Mouse (Mus musculus) gonadal fat pad, adult 2 months (tissue): ENCODE data around the gene Ism2. TPM values are rescaled to one million over a fixed set of nuclear protein-coding genes. Genes with fewer than 3 reads are reported as not detected.
A peak's percentile ranks its signal among the peaks of the same experiment; 100 is the strongest.
"Not testable (repeated sequence)": the region's sequence is repeated elsewhere in the genome, so short reads cannot be mapped to it uniquely, and the experiment has no call there.

Source experiments
- DNase-seq: peaks from one replicate; pipeline ENCODE4 v3.0.0-alpha.2; 2012; ENCODE audit warnings: low read depth
- polyA plus RNA-seq: library from polyadenylated mRNA; depleted of rRNA; stranded (reverse); fragments of >200 nt; gene quantifications from 2 replicates; pipeline ENCODE4 v1.2.3, GENCODE M21; 2012; rRNA removed

The Ism2 gene
- 6.0 and 8.6 TPM in 2 replicates for polyA plus RNA-seq

DNA sequence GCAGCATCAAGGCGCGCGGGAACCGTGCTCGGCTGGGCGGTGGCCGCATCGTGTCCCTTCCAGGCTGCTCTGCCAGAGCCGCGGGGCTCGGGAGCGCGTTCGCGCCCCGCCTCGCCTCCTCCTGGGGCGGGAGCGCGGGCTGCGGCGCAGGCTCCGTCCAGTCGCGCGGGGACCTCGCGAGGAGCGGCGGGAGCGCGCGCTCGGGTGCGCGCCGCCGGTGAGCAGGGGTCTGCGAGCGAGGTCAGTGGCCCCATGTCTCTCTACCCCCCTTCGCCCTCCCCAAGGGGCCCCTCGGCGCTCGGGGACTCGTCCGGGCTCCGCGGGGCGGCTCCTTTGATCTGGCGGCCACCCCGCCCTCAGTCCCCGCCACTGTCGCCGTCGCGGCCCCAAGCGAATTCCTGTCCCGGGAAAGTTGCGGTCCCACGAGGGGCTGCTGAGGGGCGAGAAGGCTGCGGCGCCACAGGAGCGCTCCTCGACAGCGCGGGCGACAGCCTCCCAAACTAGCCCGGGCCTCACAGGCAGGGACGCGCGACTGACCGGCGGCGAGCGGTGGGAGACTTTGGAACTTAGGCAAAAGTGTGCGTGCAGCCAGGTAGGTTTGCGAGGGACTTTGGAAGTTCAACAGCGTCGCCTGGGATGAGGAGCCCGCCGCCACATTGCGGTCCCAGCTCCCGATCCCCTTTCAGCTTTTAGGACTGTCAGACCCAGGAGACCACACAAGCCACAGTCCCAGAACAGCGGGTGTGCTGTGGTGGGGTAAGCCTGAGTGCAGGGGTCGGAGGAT is at the start of gene Ism2:
Ism2 (minus strand) TSS at position 49 of the 784 bp plus-strand sequence.
- DNase-seq, result no peak

- DNase-seq, result peak; percentile 38
Observed at GRCm38 (mm10) chr12:87348029-87348428, 48.5 kb upstream of the Ism2 start.

GRCm38 (mm10) chr12:87347511-87347910 is 48.0 kb upstream of the Ism2 start:
- DNase-seq, result no peak

DNA sequence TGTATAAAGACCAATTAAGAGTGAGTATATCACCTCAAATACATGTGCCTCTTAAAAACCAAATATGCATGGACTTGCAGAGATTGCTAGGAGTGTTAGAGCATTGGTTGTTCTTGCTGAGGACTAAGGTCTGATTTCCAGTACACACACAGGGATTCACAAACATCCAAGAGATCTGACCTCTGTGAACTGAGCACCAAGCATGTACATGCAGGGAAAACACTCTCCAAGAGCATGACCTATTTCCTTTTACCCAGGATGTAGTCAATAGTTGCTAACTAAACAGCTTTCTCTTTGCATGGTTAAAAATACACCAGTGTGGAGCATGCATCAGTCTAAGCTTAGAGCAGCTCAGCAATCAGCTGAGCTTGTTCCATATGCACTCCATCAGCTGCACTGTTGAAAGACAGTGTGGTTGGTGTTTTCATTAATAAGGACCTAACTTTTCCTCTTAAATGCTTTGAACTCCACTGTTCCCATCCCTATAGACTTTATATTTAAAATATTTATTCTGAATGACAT is 43.6 kb upstream of the Ism2 start:
- no peak for DNase-seq

GRCm38 (mm10) chr12:87338082-87338481 is 38.6 kb upstream of the Ism2 start:
- DNase-seq, result no peak

DNA sequence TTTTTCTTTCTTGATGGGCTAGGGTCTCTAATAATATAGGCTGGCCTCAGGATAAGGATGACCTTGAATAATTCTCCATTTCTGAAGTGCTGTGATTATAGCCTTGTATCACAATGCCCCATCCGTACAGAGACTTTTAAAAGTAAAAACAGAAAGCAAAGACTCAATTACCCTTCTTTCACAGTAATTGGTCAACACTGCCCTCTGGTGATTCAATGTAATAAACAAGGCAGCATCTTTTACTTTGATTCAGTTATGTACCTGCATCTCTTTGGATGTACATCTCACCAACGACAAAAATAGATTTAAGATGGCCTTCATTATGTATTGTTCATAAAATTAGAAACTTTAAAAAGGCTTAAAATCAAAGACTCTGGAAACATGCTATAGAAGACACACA is 35.4 kb upstream of the Ism2 start:
- DNase-seq, result no peak

DNA sequence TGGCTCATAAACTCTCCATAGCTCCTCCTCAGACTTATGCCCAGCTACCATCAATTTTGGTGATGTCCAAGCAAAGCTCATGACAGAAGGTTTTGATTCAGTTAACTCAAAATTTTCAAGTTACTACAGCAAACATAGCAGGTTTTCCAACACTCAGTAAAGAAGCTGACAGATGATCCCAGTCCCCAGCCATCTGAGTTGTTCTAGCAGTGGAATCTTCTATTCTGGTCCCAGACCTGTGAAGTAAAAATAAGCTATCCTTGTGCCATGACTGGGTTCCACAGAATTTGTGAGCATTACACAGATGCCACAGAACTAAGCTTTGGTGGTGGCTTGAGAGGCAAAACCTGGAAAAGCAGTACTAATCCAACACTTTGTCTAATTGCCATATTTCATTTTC is 34.3 kb upstream of the Ism2 start:
- no peak for DNase-seq

DNA sequence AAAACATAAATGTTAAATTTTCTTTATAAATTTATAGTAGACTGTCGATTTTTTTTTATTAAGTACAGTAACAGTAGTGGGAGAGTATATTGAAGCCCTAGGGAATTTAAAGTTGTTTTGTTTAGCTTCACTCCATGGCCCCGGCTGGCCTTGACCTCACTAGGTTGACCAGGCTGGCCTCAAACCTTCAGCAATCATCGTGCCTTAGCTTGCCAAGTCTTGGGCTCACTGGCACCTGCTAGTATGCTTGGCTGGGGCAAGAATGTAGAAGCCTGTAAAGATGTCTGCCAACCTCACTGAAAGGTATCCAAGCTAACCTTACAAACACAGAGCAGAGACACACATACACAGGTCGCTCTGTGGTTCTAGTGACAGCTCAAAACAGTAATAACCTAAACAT is 33.0 kb upstream of the Ism2 start:
- DNase-seq, result no peak

DNA sequence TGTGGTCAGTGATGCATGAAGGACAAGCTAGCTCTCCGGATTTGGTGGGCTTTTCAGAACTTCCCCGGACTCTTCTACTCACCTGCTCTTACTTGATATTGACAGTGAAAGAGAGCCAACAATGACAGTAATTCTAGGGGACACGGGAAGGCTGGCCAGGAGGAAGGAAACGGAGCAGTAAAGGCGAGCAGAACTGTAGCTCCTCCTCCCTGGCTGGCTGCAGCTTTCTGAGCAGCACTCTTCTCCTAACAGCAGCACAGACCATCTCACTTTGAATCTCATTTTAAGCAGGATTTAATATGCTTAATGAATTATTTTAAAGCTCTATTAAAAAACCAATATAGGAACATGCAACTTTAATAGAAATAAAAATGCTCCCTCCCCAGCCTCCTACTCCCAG is 32.4 kb upstream of the Ism2 start:
- DNase-seq, result no peak

DNA sequence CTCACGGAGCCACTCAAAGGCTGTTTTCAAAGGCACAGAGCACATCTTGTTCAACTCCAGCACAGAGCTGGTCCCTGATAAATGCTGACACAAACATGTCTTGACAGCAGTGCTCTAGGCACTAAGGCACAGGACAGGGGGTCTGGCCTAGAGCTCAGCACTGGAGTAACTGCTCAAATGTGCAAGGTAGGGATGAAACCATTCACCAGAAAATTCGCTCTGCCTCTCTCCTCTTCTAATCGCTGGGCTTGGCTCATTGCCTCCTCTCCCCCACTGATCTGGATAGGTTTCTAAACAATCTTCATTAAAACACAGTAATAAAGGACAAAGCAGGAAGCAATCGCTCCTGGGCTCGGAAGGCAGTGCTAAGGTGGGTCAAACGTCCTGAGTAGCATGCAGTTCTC is 31.6 kb upstream of the Ism2 start:
- no peak for DNase-seq

DNA sequence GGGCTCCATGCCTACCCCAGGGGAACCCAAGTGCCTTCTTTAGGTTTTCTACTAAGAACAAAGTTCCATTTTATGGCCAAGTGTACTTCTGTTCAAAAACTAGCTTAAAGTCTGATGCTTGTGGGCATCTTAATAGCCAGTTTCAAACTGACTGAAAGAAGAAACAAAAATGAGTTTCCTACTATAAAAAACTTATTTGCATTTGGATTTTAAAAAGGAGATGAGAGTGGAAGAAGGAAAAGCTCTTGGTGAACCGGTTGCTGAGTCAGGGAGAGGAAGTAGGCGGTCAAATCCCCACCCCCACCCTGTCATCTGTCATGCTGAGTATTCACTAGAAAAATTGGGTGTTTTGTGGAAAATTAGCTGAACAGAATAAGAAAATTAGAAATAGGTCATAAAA is 30.7 kb upstream of the Ism2 start:
- DNase-seq, result no peak

- no peak for DNase-seq
Observed at GRCm38 (mm10) chr12:87328025-87328424, 28.5 kb upstream of the Ism2 start.

GRCm38 (mm10) chr12:87327610-87328009 is 28.1 kb upstream of the Ism2 start:
- no peak for DNase-seq

DNA sequence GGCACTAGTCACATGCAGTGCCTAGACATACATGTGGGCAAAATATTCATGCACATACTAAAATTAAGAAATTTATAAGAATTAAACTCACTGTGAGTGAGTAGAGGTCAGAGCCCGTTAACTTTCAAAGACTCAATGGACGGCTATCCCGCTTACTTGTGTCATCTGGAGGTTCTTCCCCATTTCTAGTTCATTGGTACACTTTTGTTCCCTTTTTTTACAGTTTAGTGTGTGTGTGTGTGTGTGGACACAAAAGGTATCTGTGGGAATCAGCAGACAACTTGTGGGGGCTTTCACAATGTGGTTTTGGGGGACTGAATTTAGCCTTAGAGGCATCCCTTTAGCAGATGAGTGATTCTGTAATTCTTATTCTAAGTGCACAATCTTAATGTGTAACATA is 25.9 kb upstream of the Ism2 start:
- DNase-seq, result no peak

DNA sequence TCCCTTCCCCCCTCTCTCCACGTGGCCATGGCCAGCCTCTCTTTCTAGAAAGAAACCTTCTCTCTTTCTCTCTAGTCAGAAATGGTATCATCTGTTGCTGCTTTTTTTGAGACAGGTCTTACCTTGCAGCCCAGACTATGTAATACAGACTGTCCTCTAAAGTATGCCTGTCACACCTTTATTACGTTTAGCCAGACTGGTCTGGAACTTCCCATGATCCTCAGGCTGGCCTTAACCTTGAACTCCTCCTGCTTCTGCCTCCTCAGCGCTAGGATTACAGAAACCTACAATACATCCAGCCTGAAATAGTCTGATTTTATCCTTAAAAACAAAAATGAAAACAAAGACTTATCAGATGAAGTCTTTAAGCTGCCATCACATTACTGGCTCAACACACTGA is 19.7 kb upstream of the Ism2 start:
- DNase-seq, result no peak

GRCm38 (mm10) chr12:87317951-87318350 is 18.4 kb upstream of the Ism2 start:
- DNase-seq, result no peak

DNA sequence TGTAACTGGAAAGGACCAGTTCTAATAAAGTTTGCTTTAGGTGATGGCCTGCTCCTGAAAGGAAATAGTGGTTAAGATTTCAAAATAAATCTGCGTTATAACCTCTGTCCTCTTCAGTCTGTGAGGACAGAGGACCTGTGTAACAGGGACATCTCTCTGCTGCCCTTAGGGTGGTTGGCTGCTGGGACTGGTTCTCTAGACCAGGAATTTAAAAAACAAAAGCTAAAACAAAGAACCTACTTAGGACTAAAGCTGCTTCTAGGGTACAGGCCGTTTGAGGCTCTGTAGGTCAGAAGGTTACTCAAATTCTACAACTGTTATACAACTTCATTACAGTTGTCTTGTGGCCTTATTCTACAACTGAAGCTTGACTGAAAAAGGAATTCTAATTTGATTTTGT is 13.6 kb upstream of the Ism2 start:
- no peak for DNase-seq

DNA sequence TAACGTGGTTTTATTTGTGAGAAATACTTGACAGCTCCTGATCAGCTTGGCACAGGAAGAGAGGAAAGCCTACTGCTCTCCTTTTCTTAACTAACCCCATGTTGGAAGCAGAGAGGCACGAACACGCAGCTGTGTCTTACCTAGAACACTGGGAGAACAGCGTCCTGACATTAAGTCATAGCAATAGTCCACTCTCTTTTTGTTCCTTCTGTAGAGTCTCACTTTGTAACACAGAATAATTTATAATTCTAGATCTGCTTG is 7.0 kb upstream of the Ism2 start:
- not testable (repeated sequence) for DNase-seq

- DNase-seq, result no peak
Observed at GRCm38 (mm10) chr12:87305767-87306583, 6.5 kb upstream of the Ism2 start.

- no peak for DNase-seq
Observed at GRCm38 (mm10) chr12:87301189-87301588, 1.7 kb upstream of the Ism2 start.

- no peak for DNase-seq
Observed at GRCm38 (mm10) chr12:87300441-87300690, 861 bp upstream of the Ism2 start.

DNA sequence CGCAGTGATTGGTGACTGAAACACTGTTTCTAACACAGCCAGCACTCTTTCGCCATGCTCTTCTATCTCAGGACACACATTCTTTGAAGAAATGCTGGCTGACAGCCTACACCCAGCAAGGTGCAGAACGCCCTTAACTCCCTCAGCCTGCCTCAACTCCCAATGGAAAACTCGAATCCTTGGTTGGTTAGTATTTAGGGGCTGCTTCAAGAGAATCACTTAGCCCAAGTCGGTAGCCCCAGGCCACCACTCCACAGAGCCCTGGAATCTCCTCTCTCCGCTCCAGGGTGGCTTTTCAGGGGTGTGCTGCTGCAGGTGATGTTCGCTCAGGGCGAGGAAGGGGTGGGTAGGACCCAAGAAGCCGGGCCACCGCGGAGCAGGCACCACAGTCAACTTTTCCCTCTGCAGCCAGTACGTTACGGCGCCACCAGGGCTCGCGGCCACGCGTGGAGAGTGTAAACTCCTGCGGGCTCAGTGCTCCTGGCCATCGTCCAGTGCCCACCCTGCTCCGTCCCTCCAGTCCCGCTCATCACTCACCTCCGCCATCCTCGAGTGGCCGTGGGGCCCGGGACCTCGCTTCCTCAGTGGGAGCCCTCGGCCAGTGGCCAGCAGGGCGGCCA is 358 bp downstream of the Ism2 start:
- DNase-seq, result no peak

DNA sequence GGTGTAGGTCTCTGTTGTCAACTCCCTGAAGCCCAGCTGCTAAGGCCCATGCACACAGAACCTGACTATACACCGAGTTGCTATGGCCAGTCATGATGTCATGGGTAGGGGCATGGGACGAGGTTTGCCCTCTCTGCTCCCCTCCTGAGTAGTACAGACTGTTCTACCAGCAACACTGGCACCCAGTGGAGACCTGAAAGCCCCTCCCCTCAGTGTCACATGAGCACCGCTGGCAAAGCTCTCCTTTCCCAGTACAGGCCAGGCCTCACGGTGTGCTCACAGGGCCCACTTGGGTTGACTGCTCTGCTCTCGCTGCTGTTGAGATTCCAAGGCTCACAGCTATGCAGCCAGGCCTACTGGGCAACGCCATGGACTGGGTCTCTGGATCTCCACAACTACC is 5.6 kb downstream of the Ism2 start:
- no peak for DNase-seq
